Mouse (Mus musculus) embryonic facial prominence, embryonic 13.5 days (tissue): ENCODE results near the gene Telo2. TPM values are rescaled to one million over a fixed set of nuclear protein-coding genes. Genes with fewer than 3 reads are reported as not detected.

Experiments used
- ATAC-seq: fragments of 200-750 bp; cut with Nextera tagmentation; 2 replicates; pipeline ENCODE4 v1.8.0; 2017; ENCODE audit warnings: low read depth; ENCODE audit not compliant: insufficient number of reproducible peaks, insufficient read depth, low FRiP score, low TSS enrichment
- H3K27ac ChIP-seq: fragments of 300-500 bp; sonication (generic); 2 replicates; pipeline ENCODE4 v1.5.1; 2015; ENCODE audit warnings: moderate library complexity, mild to moderate bottlenecking, inconsistent platforms
- H3K27me3 ChIP-seq: fragments of 300-500 bp; sonication (generic); 2 replicates; pipeline ENCODE4 v1.6.1; 2015; ENCODE audit warnings: mild to moderate bottlenecking, inconsistent platforms
- H3K36me3 ChIP-seq: fragments of 300-500 bp; sonication (generic); 2 replicates; pipeline ENCODE4 v1.6.1; 2015; ENCODE audit warnings: mild to moderate bottlenecking, inconsistent platforms
- H3K4me1 ChIP-seq: fragments of 300-500 bp; sonication (generic); 2 replicates; pipeline ENCODE4 v1.6.1; 2015; ENCODE audit warnings: inconsistent platforms
- H3K4me2 ChIP-seq: fragments of 300-500 bp; sonication (generic); 2 replicates; pipeline ENCODE4 v1.6.1; 2015; ENCODE audit warnings: moderate library complexity, mild to moderate bottlenecking, inconsistent platforms
- H3K4me3 ChIP-seq: fragments of 300-500 bp; sonication (generic); 2 replicates; pipeline ENCODE4 v1.5.1; 2015; ENCODE audit warnings: mild to moderate bottlenecking, inconsistent platforms
- H3K9ac ChIP-seq: fragments of 300-500 bp; sonication (generic); 2 replicates; pipeline ENCODE4 v1.6.1; 2015; ENCODE audit warnings: mild to moderate bottlenecking, inconsistent platforms
- H3K9me3 ChIP-seq: fragments of 300-500 bp; sonication (generic); 2 replicates; pipeline ENCODE4 v1.6.1; 2016; ENCODE audit warnings: inconsistent platforms
- WGBS: fragments of 180-500 bp; shearing (Covaris S2); methylation state at CpG from one replicate; pipeline ENCODE4 v1.1.7; 2015; ENCODE audit warnings: mixed read lengths; 5-methylcytosine and 5-hydroxymethylcytosine counted together
- polyA plus RNA-seq: library from polyadenylated mRNA; unstranded; fragments of >200 nt; fragmentation: Nextera tagmentation; extraction: Ambion mirVana; gene quantifications from 2 replicates; pipeline ENCODE4 v1.2.1, GENCODE M21; 2015

Telo2 gene
- polyA plus RNA-seq, 1 experiment from 2014 or later = 53.5 TPM

GRCm38 (mm10) chr17:25077771-25078372 lies 37.9 kb downstream of the Telo2 start:
- peak overlapping the region; percentile 44 for H3K4me2 ChIP-seq
- ATAC-seq = no peak
- no peaks in the 10 kb centered on the region for H3K27me3 ChIP-seq
- H3K9ac ChIP-seq = peak overlapping the region; percentile 40
- peaks cover 52% of the 10 kb centered on the region for H3K4me1 ChIP-seq
- WGBS = 59% methylated on average over 13 of the region's 13 CpGs
- 0 out of 2 replicates have a peak, but pooled peaks cover 8% of the 10 kb centered on the region for H3K36me3 ChIP-seq
- no peaks in the 10 kb centered on the region for H3K9me3 ChIP-seq
- H3K4me3 ChIP-seq = peak overlapping the region; percentile 29; the same call in 1 of the 2 replicates
- H3K27ac ChIP-seq = peak overlapping the region; percentile 76

- no peak for ATAC-seq
- H3K9ac ChIP-seq = no peak overlapping the region
- H3K36me3 ChIP-seq = 0 out of 2 replicates have a peak, but pooled peaks cover 8% of the 10 kb centered on the region
- H3K4me1 ChIP-seq = peaks cover 43% of the 10 kb centered on the region
- H3K27ac ChIP-seq = no peak overlapping the region
- H3K9me3 ChIP-seq = no peaks in the 10 kb centered on the region
- H3K4me2 ChIP-seq = 0 out of 2 replicates have a peak overlapping the region, but pooled peaks have one; percentile 44
- no peaks in the 10 kb centered on the region for H3K27me3 ChIP-seq
- WGBS = 88% methylated on average over 4 of the region's 4 CpGs
- H3K4me3 ChIP-seq = no peak overlapping the region
These were observed 38.9 kb downstream of the Telo2 start for GRCm38 (mm10) chr17:25076906-25077305.

- Histone ChIP-seq H3K27me3 (no peaks in the 10 kb centered on the region), H3K36me3 (peaks cover 33% of the 10 kb centered on the region), H3K27ac (no peak overlapping the region), H3K4me1 (0 out of 2 replicates have a peak, but pooled peaks cover 4% of the 10 kb centered on the region), H3K9ac (no peak overlapping the region), H3K4me2 (no peak overlapping the region), H3K9me3 (no peaks in the 10 kb centered on the region), H3K4me3 (no peak overlapping the region)
- 62% methylated on average over 2 of the region's 2 CpGs for WGBS
- no peak for ATAC-seq
These were observed 47.1 kb downstream of the Telo2 start for GRCm38 (mm10) chr17:25068690-25069089.

GRCm38 (mm10) chr17:25067442-25067851 lies 48.3 kb downstream of the Telo2 start:
- no peaks in the 10 kb centered on the region for H3K9me3 ChIP-seq
- H3K36me3 ChIP-seq = peaks cover 40% of the 10 kb centered on the region
- 0 out of 2 replicates have a peak, but pooled peaks cover 4% of the 10 kb centered on the region for H3K4me1 ChIP-seq
- H3K4me2 ChIP-seq = no peak overlapping the region
- WGBS = 74% methylated on average over 8 of the region's 8 CpGs
- no peak for ATAC-seq
- H3K9ac ChIP-seq = no peak overlapping the region; the same call in 1 of the 2 replicates
- H3K27ac ChIP-seq = no peak overlapping the region
- no peak overlapping the region for H3K4me3 ChIP-seq
- H3K27me3 ChIP-seq = no peaks in the 10 kb centered on the region

- Histone ChIP-seq H3K27me3 (no peaks in the 10 kb centered on the region), H3K27ac (peak overlapping the region; percentile 22), H3K4me2 (no peak overlapping the region), H3K9me3 (no peaks in the 10 kb centered on the region), H3K4me1 (0 out of 2 replicates have a peak, but pooled peaks cover 4% of the 10 kb centered on the region), H3K36me3 (peaks cover 48% of the 10 kb centered on the region), H3K4me3 (no peak overlapping the region), H3K9ac (no peak overlapping the region)
- ATAC-seq = no peak
- WGBS = 93% methylated on average over 7 of the region's 7 CpGs
These were observed 49.2 kb downstream of the Telo2 start for GRCm38 (mm10) chr17:25066595-25066994.

GRCm38 (mm10) chr17:25065189-25065588 lies 50.6 kb downstream of the Telo2 start:
- ATAC-seq = no peak
- H3K9me3 ChIP-seq = no peaks in the 10 kb centered on the region
- WGBS = 88% methylated on average over 3 of the region's 3 CpGs
- no peak overlapping the region for H3K4me2 ChIP-seq
- peaks cover 51% of the 10 kb centered on the region for H3K36me3 ChIP-seq
- H3K4me3 ChIP-seq = no peak overlapping the region
- H3K27ac ChIP-seq = no peak overlapping the region
- 0 out of 2 replicates have a peak, but pooled peaks cover 4% of the 10 kb centered on the region for H3K4me1 ChIP-seq
- no peaks in the 10 kb centered on the region for H3K27me3 ChIP-seq
- H3K9ac ChIP-seq = no peak overlapping the region

- Histone ChIP-seq H3K27ac (no peak overlapping the region), H3K4me3 (no peak overlapping the region), H3K4me2 (no peak overlapping the region), H3K4me1 (0 out of 2 replicates have a peak, but pooled peaks cover 4% of the 10 kb centered on the region), H3K9me3 (no peaks in the 10 kb centered on the region), H3K27me3 (no peaks in the 10 kb centered on the region), H3K36me3 (peaks cover 51% of the 10 kb centered on the region), H3K9ac (no peak overlapping the region)
- ATAC-seq = no peak
- WGBS = 79% methylated on average over 9 of the region's 9 CpGs
These were observed 51.4 kb downstream of the Telo2 start for GRCm38 (mm10) chr17:25064351-25064750.

GRCm38 (mm10) chr17:25063872-25064271 lies 51.9 kb downstream of the Telo2 start:
- H3K4me3 ChIP-seq = no peak overlapping the region
- 89% methylated on average over 12 of the region's 12 CpGs for WGBS
- no peaks in the 10 kb centered on the region for H3K27me3 ChIP-seq
- H3K9ac ChIP-seq = no peak overlapping the region
- no peak overlapping the region for H3K4me2 ChIP-seq
- H3K4me1 ChIP-seq = 0 out of 2 replicates have a peak, but pooled peaks cover 4% of the 10 kb centered on the region
- no peak overlapping the region for H3K27ac ChIP-seq
- no peaks in the 10 kb centered on the region for H3K9me3 ChIP-seq
- no peak for ATAC-seq
- H3K36me3 ChIP-seq = peaks cover 53% of the 10 kb centered on the region

- Histone ChIP-seq H3K4me3 (no peak overlapping the region), H3K4me2 (no peak overlapping the region), H3K9ac (no peak overlapping the region), H3K27ac (no peak overlapping the region), H3K4me1 (no peaks in the 10 kb centered on the region), H3K36me3 (peaks cover 59% of the 10 kb centered on the region), H3K9me3 (no peaks in the 10 kb centered on the region), H3K27me3 (no peaks in the 10 kb centered on the region)
- no peak for ATAC-seq
- WGBS = 77% methylated on average over 4 of the region's 4 CpGs
These were observed 52.5 kb downstream of the Telo2 start for GRCm38 (mm10) chr17:25063261-25063660.

- peaks cover 78% of the 10 kb centered on the region for H3K36me3 ChIP-seq
- H3K4me2 ChIP-seq = no peak overlapping the region
- H3K4me3 ChIP-seq = no peak overlapping the region
- H3K4me1 ChIP-seq = no peaks in the 10 kb centered on the region
- no peak for ATAC-seq
- 81% methylated on average over 6 of the region's 6 CpGs for WGBS
- H3K9ac ChIP-seq = no peak overlapping the region
- no peaks in the 10 kb centered on the region for H3K27me3 ChIP-seq
- H3K27ac ChIP-seq = no peak overlapping the region
- no peaks in the 10 kb centered on the region for H3K9me3 ChIP-seq
These were observed 58.7 kb downstream of the Telo2 start for GRCm38 (mm10) chr17:25057041-25057440.

- Histone ChIP-seq H3K4me1 (no peaks in the 10 kb centered on the region), H3K27me3 (no peaks in the 10 kb centered on the region), H3K9me3 (no peaks in the 10 kb centered on the region), H3K36me3 (peaks cover 78% of the 10 kb centered on the region), H3K4me3 (no peak overlapping the region), H3K4me2 (no peak overlapping the region), H3K27ac (no peak overlapping the region), H3K9ac (no peak overlapping the region)
- ATAC-seq = no peak
- WGBS = 83% methylated on average over 9 of the region's 9 CpGs
These were observed 62.5 kb downstream of the Telo2 start for GRCm38 (mm10) chr17:25053274-25053673.
